Mouse (Mus musculus): ENCODE data around the gene Trpm3.

- TF ChIP-seq CTCF (IDR thresholded peaks at IDR 0.05; ENCODE audit: control insufficient read depth, insufficient read depth, insufficient replicate concordance, low read depth, low read length) (no peak), POLR2A (IDR thresholded peaks at IDR 0.05; ENCODE audit: control insufficient read depth, low read depth, low read length) (no peak)
Measured at GRCm38 (mm10) chr19:22386890-22387289, 248.0 kb downstream of the Trpm3 start.
